Mouse (Mus musculus) liver, postnatal 0 days (tissue): ENCODE measurements around the gene Dab1. TPM values are rescaled to one million over a fixed set of nuclear protein-coding genes. Genes with fewer than 3 reads are reported as not detected.

Experiments used
- ATAC-seq: fragments of 200-750 bp; cut with Nextera tagmentation; 2 replicates; pipeline ENCODE4 v1.8.0; 2017; ENCODE audit warnings: mild to moderate bottlenecking, moderate library complexity
- DNase-seq: peaks from one replicate; pipeline ENCODE4 v3.0.0-alpha.2; 2016
- H3K27ac ChIP-seq: fragments of 300-500 bp; sonication (generic); 2 replicates; pipeline ENCODE4 v1.5.1; 2014; ENCODE audit warnings: antibody characterized with exemption, moderate library complexity, mild to moderate bottlenecking, low read depth
- H3K27me3 ChIP-seq: fragments of 300-500 bp; sonication (generic); 2 replicates; pipeline ENCODE4 v1.6.1; 2014; ENCODE audit warnings: low read length, control low read depth, mixed read lengths; ENCODE audit not compliant: insufficient read depth
- H3K36me3 ChIP-seq: fragments of 300-500 bp; sonication (generic); replicated peaks from 2 replicates; pipeline ENCODE4 v1.6.1; 2014; ENCODE audit warnings: mild to moderate bottlenecking, control low read depth, low read length, moderate library complexity, mixed read lengths; ENCODE audit not compliant: insufficient read depth
- H3K4me1 ChIP-seq: fragments of 300-500 bp; sonication (generic); 2 replicates; pipeline ENCODE4 v1.6.1; 2014; ENCODE audit warnings: antibody characterized with exemption, mild to moderate bottlenecking, control low read depth; ENCODE audit not compliant: insufficient read depth
- H3K4me2 ChIP-seq: fragments of 300-500 bp; sonication (generic); 2 replicates; pipeline ENCODE4 v1.6.1; 2014; ENCODE audit warnings: low read depth, mild to moderate bottlenecking, low read length, moderate library complexity, mixed read lengths
- H3K4me3 ChIP-seq: fragments of 300-500 bp; sonication (generic); 2 replicates; pipeline ENCODE4 v1.5.1; 2014; ENCODE audit warnings: low read depth, low read length
- H3K9ac ChIP-seq: fragments of 300-500 bp; sonication (generic); replicated peaks from 2 replicates; pipeline ENCODE4 v1.6.1; 2014; ENCODE audit warnings: mild to moderate bottlenecking, moderate library complexity
- H3K9me3 ChIP-seq: fragments of 300-500 bp; sonication (generic); 2 replicates; pipeline ENCODE4 v1.6.1; 2016; ENCODE audit warnings: mild to moderate bottlenecking, control low read depth, low read length, mixed read lengths
- CTCF ChIP-seq: sonication (generic); IDR thresholded peaks from 2 replicates; pipeline ENCODE4 v1.5.1; 2016; ENCODE audit warnings: antibody characterized with exemption, low read depth
- EP300 ChIP-seq: IDR thresholded peaks from 2 replicates; pipeline ENCODE4 v1.6.1; 2016; ENCODE audit warnings: antibody characterized with exemption, low read depth, mild to moderate bottlenecking
- WGBS: fragments of 180-500 bp; shearing (Covaris S2); extraction: QIAGEN DNeasy Blood & Tissue Kit; methylation state at CpG from one replicate; pipeline ENCODE4 v1.1.7; 2014; ENCODE audit not compliant: insufficient replicate concordance; 5-methylcytosine and 5-hydroxymethylcytosine counted together
- polyA plus RNA-seq: library from polyadenylated mRNA; unstranded; fragments of >200 nt; fragmentation: Nextera tagmentation; extraction: Ambion mirVana; gene quantifications from 2 replicates; pipeline ENCODE4 v1.2.1, GENCODE M21; 2015

Dab1 gene
- polyA plus RNA-seq, 1 experiment from 2014 or later: 1.1 TPM

- Histone ChIP-seq H3K9ac (no peak overlapping the region), H3K27ac (no peak overlapping the region), H3K27me3 (no peaks in the 10 kb centered on the region), H3K36me3 (no peaks in the 10 kb centered on the region), H3K9me3 (no peaks in the 10 kb centered on the region), H3K4me1 (no peaks in the 10 kb centered on the region), H3K4me2 (no peak overlapping the region), H3K4me3 (no peak overlapping the region)
- WGBS: 64% methylated on average over 7 of the region's 7 CpGs
- no peak for ATAC-seq
- no peak for DNase-seq
- no peak for TF ChIP-seq CTCF
These were observed 844.6 kb downstream of the Dab1 start for GRCm38 (mm10) chr4:104463781-104464170.

DNA sequence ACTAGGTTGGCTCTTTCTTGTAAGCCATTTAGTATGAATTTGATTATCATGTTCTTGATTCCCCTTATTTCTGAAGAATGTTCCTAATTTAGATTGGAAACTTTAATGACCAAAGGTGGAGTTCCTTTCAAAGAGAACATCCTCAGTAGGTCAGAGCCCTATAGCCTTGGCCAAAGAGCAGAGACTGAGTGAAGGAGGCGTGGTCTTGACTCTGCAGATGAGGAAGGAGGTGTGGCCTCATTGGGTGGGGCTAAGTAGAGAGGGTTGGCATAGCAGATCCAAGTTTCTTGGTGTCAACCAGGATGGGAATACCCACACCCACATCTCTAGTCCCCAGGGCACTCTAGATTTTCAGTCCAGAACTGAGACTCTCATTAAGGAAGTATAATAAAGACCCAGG, 846.4 kb downstream of the Dab1 start:
- H3K27ac ChIP-seq: no peak overlapping the region
- H3K36me3 ChIP-seq: no peaks in the 10 kb centered on the region
- no peak for DNase-seq
- H3K9me3 ChIP-seq: no peaks in the 10 kb centered on the region
- H3K27me3 ChIP-seq: no peaks in the 10 kb centered on the region
- no peak for TF ChIP-seq EP300
- no peaks in the 10 kb centered on the region for H3K4me1 ChIP-seq
- no peak overlapping the region for H3K4me2 ChIP-seq
- no peak overlapping the region for H3K4me3 ChIP-seq
- H3K9ac ChIP-seq: no peak overlapping the region
- no peak for ATAC-seq
- WGBS: 75% methylated on average over 1 of the region's 1 CpGs

DNA sequence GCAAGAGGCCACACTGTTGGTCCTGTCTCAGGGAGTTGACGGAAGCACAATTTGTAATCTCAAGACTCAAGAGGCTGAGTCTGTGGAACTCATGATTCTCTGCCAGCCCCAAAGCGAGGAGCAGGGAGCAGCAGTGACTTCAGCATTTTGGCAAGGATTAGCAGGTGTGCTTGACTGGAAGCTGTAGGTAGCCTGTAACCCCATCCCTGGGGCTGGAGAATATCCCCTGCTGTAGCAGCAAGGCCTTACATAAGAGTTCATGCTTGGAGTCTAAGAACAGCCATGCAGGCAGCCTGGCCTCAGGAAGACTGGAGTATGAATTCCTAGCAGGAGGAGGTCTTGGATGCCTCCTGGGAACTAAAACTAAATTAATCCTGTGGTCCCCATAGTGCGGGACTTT, 849.5 kb downstream of the Dab1 start:
- Histone ChIP-seq H3K4me3 (no peak overlapping the region), H3K4me1 (no peaks in the 10 kb centered on the region), H3K36me3 (no peaks in the 10 kb centered on the region), H3K9me3 (no peaks in the 10 kb centered on the region), H3K9ac (no peak overlapping the region), H3K27me3 (no peaks in the 10 kb centered on the region), H3K27ac (no peak overlapping the region), H3K4me2 (no peak overlapping the region)
- DNase-seq (no peak), ATAC-seq (no peak)
- TF ChIP-seq CTCF (no peak), EP300 (no peak)
- 73% methylated on average over 3 of the region's 3 CpGs for WGBS

DNA sequence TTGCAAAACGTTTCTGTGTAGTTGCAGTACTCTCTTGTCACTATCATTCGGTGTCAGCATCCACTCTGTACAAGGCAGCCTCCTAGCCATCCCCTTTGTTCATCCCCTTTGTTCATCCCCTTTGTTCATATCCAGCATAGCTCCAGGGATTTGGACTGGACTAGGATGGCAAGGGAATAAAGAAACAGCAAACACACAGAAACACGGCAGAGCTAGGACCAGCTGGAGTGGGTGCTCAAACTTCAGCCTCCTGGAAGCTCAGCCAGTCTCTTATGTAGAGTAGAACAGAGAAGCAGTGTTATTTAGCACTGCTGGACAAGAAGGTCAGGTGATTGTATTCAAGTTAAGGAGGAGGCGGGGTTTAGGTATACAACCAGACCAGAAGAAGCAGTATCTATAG, 853.8 kb downstream of the Dab1 start:
- no peak overlapping the region for H3K9ac ChIP-seq
- H3K27ac ChIP-seq: no peak overlapping the region
- no peaks in the 10 kb centered on the region for H3K9me3 ChIP-seq
- no peak for DNase-seq
- no peak for ATAC-seq
- no peak overlapping the region for H3K4me3 ChIP-seq
- no peak for TF ChIP-seq EP300
- no peak for TF ChIP-seq CTCF
- H3K27me3 ChIP-seq: no peaks in the 10 kb centered on the region
- H3K4me1 ChIP-seq: no peaks in the 10 kb centered on the region
- no peaks in the 10 kb centered on the region for H3K36me3 ChIP-seq
- WGBS: 71% methylated on average over 4 of the region's 4 CpGs
- no peak overlapping the region for H3K4me2 ChIP-seq

GRCm38 (mm10) chr4:104476841-104477240, 857.7 kb downstream of the Dab1 start:
- H3K9ac ChIP-seq: no peak overlapping the region
- no peaks in the 10 kb centered on the region for H3K27me3 ChIP-seq
- 76% methylated on average over 7 of the region's 7 CpGs for WGBS
- ATAC-seq: no peak
- H3K27ac ChIP-seq: no peak overlapping the region
- DNase-seq: no peak
- no peak for TF ChIP-seq CTCF
- no peak for TF ChIP-seq EP300
- H3K4me3 ChIP-seq: no peak overlapping the region
- no peaks in the 10 kb centered on the region for H3K9me3 ChIP-seq
- no peak overlapping the region for H3K4me2 ChIP-seq
- no peaks in the 10 kb centered on the region for H3K36me3 ChIP-seq
- no peaks in the 10 kb centered on the region for H3K4me1 ChIP-seq

GRCm38 (mm10) chr4:104483948-104484347, 864.8 kb downstream of the Dab1 start:
- H3K4me2 ChIP-seq: no peak overlapping the region

DNA sequence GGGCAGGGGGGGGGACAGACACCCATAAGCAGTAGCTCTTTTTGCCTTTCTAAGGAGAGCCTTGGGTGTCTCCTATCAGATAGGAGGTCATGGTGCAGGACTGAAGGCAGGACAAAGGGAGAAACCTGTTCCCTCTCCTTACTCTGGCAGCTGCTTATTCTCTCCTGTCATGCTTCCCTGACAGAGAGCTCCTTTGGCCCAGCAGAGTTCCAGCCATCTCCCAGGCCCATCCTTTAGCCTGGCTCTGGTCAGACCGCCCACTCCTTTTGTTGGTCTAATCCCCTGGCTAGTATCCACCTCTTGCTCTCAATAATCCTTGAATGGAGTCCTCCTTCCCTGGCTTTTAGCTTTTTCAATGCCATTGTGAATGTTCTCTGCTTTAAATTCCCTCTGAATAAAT, 878.1 kb downstream of the Dab1 start:
- no peak overlapping the region for H3K4me3 ChIP-seq
- H3K4me1 ChIP-seq: no peaks in the 10 kb centered on the region
- DNase-seq (no peak), ATAC-seq (no peak)
- no peak for TF ChIP-seq CTCF
- no peak for TF ChIP-seq EP300
- H3K36me3 ChIP-seq: no peaks in the 10 kb centered on the region
- 76% methylated on average over 1 of the region's 1 CpGs for WGBS
- H3K27me3 ChIP-seq: no peaks in the 10 kb centered on the region
- no peak overlapping the region for H3K9ac ChIP-seq
- no peak overlapping the region for H3K27ac ChIP-seq
- H3K9me3 ChIP-seq: no peaks in the 10 kb centered on the region
- H3K4me2 ChIP-seq: no peak overlapping the region

More at GRCm38 (mm10) chr4:104483948-104484347, 864.8 kb downstream of the Dab1 start:
- Histone ChIP-seq H3K9me3 (no peaks in the 10 kb centered on the region), H3K27ac (peak overlapping the region; percentile 52; the same call in 1 of the 2 replicates), H3K36me3 (no peaks in the 10 kb centered on the region), H3K4me1 (no peaks in the 10 kb centered on the region), H3K4me3 (no peak overlapping the region), H3K9ac (no peak overlapping the region), H3K27me3 (no peaks in the 10 kb centered on the region)
- WGBS: 62% methylated on average over 1 of the region's 1 CpGs
- no peak for TF ChIP-seq CTCF
- peak; percentile 53 for DNase-seq
- ATAC-seq: peak; percentile 87
